Mouse (Mus musculus): ENCODE data around the gene Mast4. TPM values are rescaled to one million over a fixed set of nuclear protein-coding genes. Genes with fewer than 3 reads are reported as not detected.

The Mast4 gene
- total and polyA plus RNA-seq, 3 experiments, result 8.5 to 33.1 (median 23.6) TPM

GRCm38 (mm10) chr13:102691408-102692150, 642.7 kb downstream of the Mast4 start:
- intact Hi-C loops (cut with DNase I), result no loop called here
- no peaks in the 10 kb centered on the region for H3K27me3 ChIP-seq (ENCODE audit: control insufficient read depth, insufficient read depth, low read length)

DNA sequence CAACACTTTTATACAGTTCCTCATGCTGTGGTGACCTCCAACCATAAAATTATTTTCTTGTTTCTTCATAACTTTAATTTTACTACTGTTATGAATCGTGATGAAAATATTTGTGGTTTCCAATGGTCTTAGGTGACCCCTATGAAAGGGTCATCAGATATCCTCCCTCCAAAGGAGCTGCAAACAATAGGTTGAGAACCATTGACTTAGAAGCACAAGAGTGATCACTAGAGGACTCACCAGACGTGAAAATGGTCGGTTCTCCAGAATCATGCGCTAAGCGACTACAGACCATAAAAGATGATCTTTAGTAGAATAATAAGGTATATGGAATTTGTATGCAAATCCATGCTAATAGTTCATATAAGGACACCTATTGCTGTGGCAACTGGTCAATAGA, 644.1 kb downstream of the Mast4 start:
- Histone ChIP-seq H3K27ac (no peak overlapping the region), H3K4me3 (no peak overlapping the region), H3K27me3 (ENCODE audit: control insufficient read depth, insufficient read depth, low read length) (no peaks in the 10 kb centered on the region), H3K79me2 (replicated peaks; ENCODE audit: control insufficient read depth, insufficient read depth, low read length) (no peaks in the 10 kb centered on the region), H3K4me1 (ENCODE audit: control insufficient read depth, insufficient read depth, low read length) (peaks cover 7% of the 10 kb centered on the region), H3K9ac (ENCODE audit: low read depth, low read length) (no peak overlapping the region), H3K36me3 (ENCODE audit: control insufficient read depth, insufficient read depth, low read length) (peaks cover 2% of the 10 kb centered on the region; the same call in 1 of the 2 replicates)
- intact Hi-C loops (cut with DNase I), result no loop called here
- 81% methylated on average over 5 of the region's 5 CpGs for WGBS
- no peak for TF ChIP-seq CTCF (IDR thresholded peaks at IDR 0.05)
- no peak for TF ChIP-seq POLR2A (IDR thresholded peaks at IDR 0.05; ENCODE audit: insufficient read depth, low read depth, low read length)
- no peak for TF ChIP-seq EP300 (IDR thresholded peaks at IDR 0.05; ENCODE audit: insufficient read depth, low read depth, low read length)
- DNase-seq, result no peak

More at GRCm38 (mm10) chr13:102691408-102692150, 642.7 kb downstream of the Mast4 start:
- Histone ChIP-seq H3K4me1 (ENCODE audit: control insufficient read depth, insufficient read depth, low read length) (peaks cover 7% of the 10 kb centered on the region), H3K27ac (no peak overlapping the region), H3K79me2 (replicated peaks; ENCODE audit: control insufficient read depth, insufficient read depth, low read length) (no peaks in the 10 kb centered on the region), H3K4me3 (no peak overlapping the region), H3K36me3 (ENCODE audit: control insufficient read depth, insufficient read depth, low read length) (peaks cover 2% of the 10 kb centered on the region; the same call in 1 of the 2 replicates), H3K9ac (ENCODE audit: low read depth, low read length) (no peak overlapping the region)
- TF ChIP-seq POLR2A (IDR thresholded peaks at IDR 0.05; ENCODE audit: insufficient read depth, low read depth, low read length) (no peak), EP300 (IDR thresholded peaks at IDR 0.05; ENCODE audit: insufficient read depth, low read depth, low read length) (no peak), CTCF (IDR thresholded peaks at IDR 0.05) (no peak)
- DNase-seq, result no peak
- WGBS, result 83% methylated on average over 11 of the region's 11 CpGs

GRCm38 (mm10) chr13:102689201-102690090, 644.9 kb downstream of the Mast4 start:
- 88% methylated on average over 6 of the region's 6 CpGs for WGBS
- Histone ChIP-seq H3K27ac (no peak overlapping the region), H3K4me1 (ENCODE audit: control insufficient read depth, insufficient read depth, low read length) (peaks cover 7% of the 10 kb centered on the region), H3K27me3 (ENCODE audit: control insufficient read depth, insufficient read depth, low read length) (no peaks in the 10 kb centered on the region), H3K9ac (ENCODE audit: low read depth, low read length) (no peak overlapping the region), H3K79me2 (replicated peaks; ENCODE audit: control insufficient read depth, insufficient read depth, low read length) (no peaks in the 10 kb centered on the region), H3K4me3 (no peak overlapping the region), H3K36me3 (ENCODE audit: control insufficient read depth, insufficient read depth, low read length) (peaks cover 2% of the 10 kb centered on the region; the same call in 1 of the 2 replicates)
- intact Hi-C loops (cut with DNase I), result no loop called here
- TF ChIP-seq CTCF (IDR thresholded peaks at IDR 0.05) (no peak), EP300 (IDR thresholded peaks at IDR 0.05; ENCODE audit: insufficient read depth, low read depth, low read length) (no peak), POLR2A (IDR thresholded peaks at IDR 0.05; ENCODE audit: insufficient read depth, low read depth, low read length) (no peak)
- DNase-seq, result no peak

DNA sequence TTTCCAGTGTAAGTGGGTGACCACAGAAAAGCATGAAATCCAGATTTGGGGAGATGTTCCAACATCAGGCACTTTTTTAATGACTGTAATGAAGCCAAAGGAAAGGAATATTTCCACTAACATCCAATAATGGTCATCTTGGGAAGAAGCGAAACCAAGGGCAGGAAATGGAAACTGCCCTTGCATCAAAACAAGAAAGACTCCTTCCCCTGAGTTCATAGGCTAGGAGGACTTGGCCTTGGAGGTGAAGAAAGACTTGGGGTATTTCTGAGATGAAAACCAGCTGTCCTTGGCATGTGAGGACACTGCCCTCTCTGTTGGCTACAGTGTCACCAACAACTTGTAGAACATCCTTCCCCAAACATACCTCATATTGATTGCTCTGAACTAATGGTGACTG, 646.2 kb downstream of the Mast4 start:
- intact Hi-C loops (cut with DNase I), result no loop called here
- TF ChIP-seq EP300 (IDR thresholded peaks at IDR 0.05; ENCODE audit: insufficient read depth, low read depth, low read length), result no peak
- TF ChIP-seq POLR2A (IDR thresholded peaks at IDR 0.05; ENCODE audit: insufficient read depth, low read depth, low read length), result no peak
- no peak overlapping the region for H3K27ac ChIP-seq
- no peaks in the 10 kb centered on the region for H3K79me2 ChIP-seq (replicated peaks; ENCODE audit: control insufficient read depth, insufficient read depth, low read length)
- WGBS, result 65% methylated on average over 1 of the region's 1 CpGs
- H3K27me3 ChIP-seq (ENCODE audit: control insufficient read depth, insufficient read depth, low read length), result no peaks in the 10 kb centered on the region
- peaks cover 4% of the 10 kb centered on the region for H3K4me1 ChIP-seq (ENCODE audit: control insufficient read depth, insufficient read depth, low read length)
- DNase-seq, result no peak
- no peak overlapping the region for H3K9ac ChIP-seq (ENCODE audit: low read depth, low read length)
- H3K36me3 ChIP-seq (ENCODE audit: control insufficient read depth, insufficient read depth, low read length), result peaks cover 2% of the 10 kb centered on the region; the same call in 1 of the 2 replicates
- H3K4me3 ChIP-seq, result no peak overlapping the region

DNA sequence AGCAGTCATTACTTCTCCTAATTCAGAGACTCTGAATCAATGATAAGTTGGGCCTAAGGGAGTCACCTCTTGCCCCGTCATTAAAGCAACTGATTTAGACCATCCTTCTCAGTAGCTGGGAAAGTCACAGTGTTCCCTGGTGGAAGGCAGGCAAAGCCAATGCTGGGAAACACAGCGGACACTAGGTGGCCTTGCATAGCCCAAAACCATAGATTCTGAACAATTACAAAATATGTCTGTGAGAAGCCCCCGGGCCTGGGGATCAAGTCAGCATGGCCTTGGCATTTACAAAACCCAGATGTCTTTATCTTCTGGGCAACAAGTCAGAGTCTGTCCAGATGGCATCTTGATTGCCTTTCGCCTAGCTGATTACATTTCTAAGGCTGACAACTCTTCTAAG, 649.4 kb downstream of the Mast4 start:
- no peak overlapping the region for H3K4me3 ChIP-seq
- H3K4me1 ChIP-seq (ENCODE audit: control insufficient read depth, insufficient read depth, low read length), result no peaks in the 10 kb centered on the region; the same call in 1 of the 2 replicates
- intact Hi-C loops (cut with DNase I), result no loop called here
- DNase-seq, result no peak
- WGBS, result 78% methylated on average over 4 of the region's 4 CpGs
- no peaks in the 10 kb centered on the region for H3K36me3 ChIP-seq (ENCODE audit: control insufficient read depth, insufficient read depth, low read length)
- H3K27me3 ChIP-seq (ENCODE audit: control insufficient read depth, insufficient read depth, low read length), result no peaks in the 10 kb centered on the region
- TF ChIP-seq CTCF (IDR thresholded peaks at IDR 0.05) (no peak), POLR2A (IDR thresholded peaks at IDR 0.05; ENCODE audit: insufficient read depth, low read depth, low read length) (no peak), EP300 (IDR thresholded peaks at IDR 0.05; ENCODE audit: insufficient read depth, low read depth, low read length) (no peak)
- H3K9ac ChIP-seq (ENCODE audit: low read depth, low read length), result no peak overlapping the region
- no peaks in the 10 kb centered on the region for H3K79me2 ChIP-seq (replicated peaks; ENCODE audit: control insufficient read depth, insufficient read depth, low read length)
- H3K27ac ChIP-seq, result no peak overlapping the region

Data from heart, adult 2 months (tissue).